In genomic region chr8:125084523-125084922, GRCm38 (mm10) we compare ENCODE assay signal across 12 mouse cellular contexts. TPM values are rescaled to one million over a fixed set of nuclear protein-coding genes. Genes with fewer than 3 reads are reported as not detected.
DNase-seq lines count a peak whose midpoint lies in the region; ATAC-seq and TF ChIP-seq lines count a peak whose summit lies in the region.
"Had no signal": no experiment of that assay in that cellular context is flagged by ENCODE, and none has a peak within 500 bp of the region (broad histone marks: within the 10 kb centered on the region; RNA-seq: fewer than 3 reads in every experiment).

No protein-coding gene starts in this region.

- no peak for TF ChIP-seq CTCF in heart, adult 2 months (IDR thresholded peaks at IDR 0.05)

- H3K27me3 ChIP-seq in heart, adult 2 months (ENCODE audit: control insufficient read depth, insufficient read depth, low read length) = no peaks in the 10 kb centered on the region
- no peaks in the 10 kb centered on the region for H3K27me3 ChIP-seq in kidney, embryonic 15.5 days
- no peaks in the 10 kb centered on the region for H3K27me3 ChIP-seq in intestine, embryonic 15.5 days (replicated peaks)
- H3K27me3 ChIP-seq in limb, embryonic 10.5 days (ENCODE audit: low read depth, poor library complexity, severe bottlenecking) = no peaks in the 10 kb centered on the region; the same call in 1 of the 2 replicates
- H3K27me3 ChIP-seq: liver, embryonic 13.5 days had no signal

- H3K9me3 ChIP-seq in kidney, embryonic 15.5 days (replicated peaks) = no peaks in the 10 kb centered on the region
- H3K9me3 ChIP-seq in intestine, embryonic 15.5 days = no peaks in the 10 kb centered on the region
- no peaks in the 10 kb centered on the region for H3K9me3 ChIP-seq in limb, embryonic 10.5 days (replicated peaks)

- no peak overlapping the region for H3K4me2 ChIP-seq in kidney, embryonic 15.5 days
- no peak overlapping the region for H3K4me2 ChIP-seq in intestine, embryonic 15.5 days (replicated peaks)
- H3K4me2 ChIP-seq: liver, embryonic 13.5 days had no signal

- H3K4me3 ChIP-seq in heart, adult 2 months = no peak overlapping the region
- H3K4me3 ChIP-seq in kidney, embryonic 15.5 days (replicated peaks) = no peak overlapping the region
- H3K4me3 ChIP-seq in intestine, embryonic 15.5 days (replicated peaks) = no peak overlapping the region
- no peak overlapping the region for H3K4me3 ChIP-seq in limb, embryonic 10.5 days
- H3K4me3 ChIP-seq: liver, embryonic 13.5 days; myocyte had no signal

- no peak for TF ChIP-seq EP300 in heart, adult 2 months (IDR thresholded peaks at IDR 0.05; ENCODE audit: insufficient read depth, low read depth, low read length)

- H3K36me3 ChIP-seq in heart, adult 2 months (ENCODE audit: control insufficient read depth, insufficient read depth, low read length) = no peaks in the 10 kb centered on the region
- no peaks in the 10 kb centered on the region for H3K36me3 ChIP-seq in kidney, embryonic 15.5 days
- no peaks in the 10 kb centered on the region for H3K36me3 ChIP-seq in intestine, embryonic 15.5 days
- H3K36me3 ChIP-seq in limb, embryonic 10.5 days = no peaks in the 10 kb centered on the region
- H3K36me3 ChIP-seq: liver, embryonic 13.5 days had no signal

- TF ChIP-seq POLR2A in heart, adult 2 months (IDR thresholded peaks at IDR 0.05; ENCODE audit: insufficient read depth, low read depth, low read length) = no peak

- no peak overlapping the region for H3K9ac ChIP-seq in heart, adult 2 months (ENCODE audit: low read depth, low read length)
- no peak overlapping the region for H3K9ac ChIP-seq in kidney, embryonic 15.5 days
- no peak overlapping the region for H3K9ac ChIP-seq in intestine, embryonic 15.5 days
- H3K9ac ChIP-seq: liver, embryonic 13.5 days had no signal

- H3K27ac ChIP-seq in heart, adult 2 months = peak overlapping the region; percentile 34
- H3K27ac ChIP-seq in kidney, embryonic 15.5 days = peak overlapping the region; percentile 86; the same call in 1 of the 2 replicates
- H3K27ac ChIP-seq in intestine, embryonic 15.5 days = peak overlapping the region; percentile 64; the same call in 1 of the 2 replicates
- H3K27ac ChIP-seq in limb, embryonic 10.5 days = peak overlapping the region; percentile 85
- H3K27ac ChIP-seq: liver, embryonic 13.5 days had no signal

- no peak for ATAC-seq in kidney, embryonic 15.5 days (replicated peaks; ENCODE audit: low FRiP score)
- no peak for ATAC-seq in intestine, embryonic 15.5 days

- 59% methylated on average over 7 of the region's 7 CpGs for WGBS in heart, adult 2 months
- WGBS in kidney, embryonic 15.5 days = 86% methylated on average over 7 of the region's 7 CpGs
- 80% methylated on average over 7 of the region's 7 CpGs for WGBS in intestine, embryonic 15.5 days
- 88% methylated on average over 7 of the region's 7 CpGs for WGBS in limb, embryonic 10.5 days

- intact Hi-C loops in heart, adult 2 months (cut with DNase I) = no loop called here

- H3K79me2 ChIP-seq in heart, adult 2 months (replicated peaks; ENCODE audit: control insufficient read depth, insufficient read depth, low read length) = no peaks in the 10 kb centered on the region

- DNase-seq in heart, adult 2 months = no peak
- no peak for DNase-seq in heart, adult 18-20 months
- DNase-seq in kidney, postnatal 14 days = no peak
- no peak for DNase-seq in limb, embryonic 10.5 days (ENCODE audit: low spot score)
- no peak for DNase-seq in right cerebral cortex, postnatal 36 days (ENCODE audit: low spot score in 2 of 2)
- DNase-seq in adipocyte (ENCODE audit: low spot score) = no peak
- DNase-seq: adrenal gland, adult 8-10 months; liver, embryonic 13.5 days; thymus, adult 2 months had no signal

- peaks cover 8% of the 10 kb centered on the region for H3K4me1 ChIP-seq in heart, adult 2 months (ENCODE audit: control insufficient read depth, insufficient read depth, low read length)
- peaks cover 26% of the 10 kb centered on the region for H3K4me1 ChIP-seq in kidney, embryonic 15.5 days
- peaks cover 7% of the 10 kb centered on the region for H3K4me1 ChIP-seq in intestine, embryonic 15.5 days (replicated peaks)
- H3K4me1 ChIP-seq in limb, embryonic 10.5 days = peaks cover 32% of the 10 kb centered on the region

RNA-seq across cellular contexts. Expression of gene Disc1, which starts 30.5 kb away (rescaled TPM):
- total RNA-seq in heart, adult 2 months (2021) = 1 to 10 TPM; 2.2 to 2.3 TPM
- 1.1 and 1.3 TPM in 2 replicates for polyA plus RNA-seq in heart, adult 2 months (2012; rRNA removed)
- total RNA-seq in heart, adult 18-20 months (2021) = 1 to 10 TPM; 1.4 to 1.7 TPM
- 2.1 and 3.6 TPM in 2 replicates for polyA plus RNA-seq in kidney, embryonic 15.5 days (2015; fragmentation: Nextera tagmentation; extraction: Ambion mirVana)
- 1.6 and 1.9 TPM in 2 replicates for polyA plus RNA-seq in intestine, embryonic 15.5 days (2015; fragmentation: Nextera tagmentation; extraction: Ambion mirVana)
- polyA plus RNA-seq in limb, embryonic 10.5 days (2016; fragmentation: Nextera tagmentation; extraction: Ambion mirVana) = 1.3 and 1.5 TPM in 2 replicates

Comparison
In these comparisons a context has a peak if more than half of its experiments do, and no peak if none do; other contexts are left out.
1. H3K27ac ChIP-seq: peak in every context shown above with its lines; median percentile 86 in kidney, embryonic 15.5 days; 85 in limb, embryonic 10.5 days; 64 in intestine, embryonic 15.5 days; 34 in heart, adult 2 months.